Comparison of ENCODE assay signal across 9 mouse cellular contexts in the genomic region with DNA sequence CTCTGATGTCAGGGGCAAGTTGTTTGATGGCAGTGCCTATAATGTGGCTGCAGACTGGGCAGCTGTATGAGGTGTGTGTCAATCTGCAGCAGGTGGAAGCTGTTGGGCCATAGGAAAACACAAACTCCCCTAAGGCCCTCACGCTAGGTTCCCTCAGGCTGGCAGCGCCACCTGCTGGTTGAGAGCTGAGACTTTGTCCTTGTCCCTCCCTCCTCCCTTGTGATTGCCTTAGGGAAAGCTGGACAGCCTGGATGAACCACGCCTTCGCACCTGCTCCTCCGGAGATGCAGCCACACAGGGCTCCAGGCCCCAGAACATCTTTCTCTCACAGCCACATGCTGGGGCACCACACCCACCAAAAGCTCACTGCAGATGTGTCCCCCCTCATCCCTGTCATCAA. TPM values are rescaled to one million over a fixed set of nuclear protein-coding genes. Genes with fewer than 3 reads are reported as not detected.
DNase-seq lines count a peak whose midpoint lies in the region; ATAC-seq lines count a peak whose summit lies in the region.
"Had no signal": no experiment of that assay in that cellular context is flagged by ENCODE, and none has a peak within 500 bp of the region (broad histone marks: within the 10 kb centered on the region; RNA-seq: fewer than 3 reads in every experiment).

No protein-coding gene starts in this region.

- intact Hi-C loops in heart, postnatal 14 days (cut with DNase I) = no loop called here

- no peaks in the 10 kb centered on the region for H3K36me3 ChIP-seq in heart, embryonic 11.5 days (ENCODE audit: control insufficient read depth, insufficient read depth, low read length)
- no peaks in the 10 kb centered on the region for H3K36me3 ChIP-seq in midbrain, embryonic 13.5 days
- H3K36me3 ChIP-seq in stomach, embryonic 15.5 days = no peaks in the 10 kb centered on the region
- H3K36me3 ChIP-seq: limb, embryonic 13.5 days had no signal

- no peak for ATAC-seq in heart, embryonic 11.5 days (replicated peaks; ENCODE audit: insufficient number of reproducible peaks, low FRiP score, low TSS enrichment)
- 0 out of 2 replicates have a peak, but pooled peaks have one; percentile 2 for ATAC-seq in midbrain, embryonic 13.5 days
- 0 out of 2 replicates have a peak, but pooled peaks have one; percentile 10 for ATAC-seq in stomach, embryonic 15.5 days (ENCODE audit: insufficient read depth, low FRiP score, low read depth)

- no peaks in the 10 kb centered on the region for H3K9me3 ChIP-seq in heart, embryonic 11.5 days (replicated peaks; ENCODE audit: control insufficient read depth, low read length)
- H3K9me3 ChIP-seq in midbrain, embryonic 13.5 days = no peaks in the 10 kb centered on the region
- H3K9me3 ChIP-seq in stomach, embryonic 15.5 days = no peaks in the 10 kb centered on the region
- H3K9me3 ChIP-seq: limb, embryonic 13.5 days had no signal

- H3K27me3 ChIP-seq in heart, embryonic 11.5 days (ENCODE audit: control insufficient read depth, insufficient read depth, low read length) = peaks cover 44% of the 10 kb centered on the region
- H3K27me3 ChIP-seq in midbrain, embryonic 13.5 days = peaks cover 16% of the 10 kb centered on the region
- peaks cover 37% of the 10 kb centered on the region for H3K27me3 ChIP-seq in stomach, embryonic 15.5 days (replicated peaks)

- peaks cover 16% of the 10 kb centered on the region; the same call in 1 of the 2 replicates for H3K4me1 ChIP-seq in heart, embryonic 11.5 days (ENCODE audit: control insufficient read depth, insufficient read depth, low read length)
- peaks cover 54% of the 10 kb centered on the region for H3K4me1 ChIP-seq in midbrain, embryonic 13.5 days (replicated peaks)
- H3K4me1 ChIP-seq in stomach, embryonic 15.5 days = peaks cover 16% of the 10 kb centered on the region

- H3K4me3 ChIP-seq in heart, embryonic 11.5 days (ENCODE audit: low read depth, low read length) = no peak overlapping the region
- H3K4me3 ChIP-seq in midbrain, embryonic 13.5 days (replicated peaks) = no peak overlapping the region
- H3K4me3 ChIP-seq in stomach, embryonic 15.5 days (replicated peaks) = no peak overlapping the region
- H3K4me3 ChIP-seq: limb, embryonic 13.5 days had no signal

- 12% methylated on average over 5 of the region's 5 CpGs for WGBS in heart, embryonic 11.5 days (ENCODE audit: insufficient replicate concordance)
- WGBS in midbrain, embryonic 13.5 days = 4% methylated on average over 5 of the region's 5 CpGs
- 1% methylated on average over 5 of the region's 5 CpGs for WGBS in stomach, embryonic 15.5 days

- no peak overlapping the region for H3K4me2 ChIP-seq in heart, embryonic 11.5 days
- no peak overlapping the region for H3K4me2 ChIP-seq in midbrain, embryonic 13.5 days (replicated peaks)
- H3K4me2 ChIP-seq in stomach, embryonic 15.5 days = no peak overlapping the region
- H3K4me2 ChIP-seq: limb, embryonic 13.5 days had no signal

- no peak overlapping the region for H3K9ac ChIP-seq in heart, embryonic 11.5 days (ENCODE audit: low read depth, low read length)
- H3K9ac ChIP-seq in midbrain, embryonic 13.5 days (replicated peaks) = no peak overlapping the region
- H3K9ac ChIP-seq in stomach, embryonic 15.5 days = no peak overlapping the region
- H3K9ac ChIP-seq: limb, embryonic 13.5 days had no signal

- no peak overlapping the region for H3K27ac ChIP-seq in heart, embryonic 11.5 days (ENCODE audit: low read depth, low read length)
- H3K27ac ChIP-seq in midbrain, embryonic 13.5 days = peak overlapping the region; percentile 45
- H3K27ac ChIP-seq in stomach, embryonic 15.5 days = no peak overlapping the region
- H3K27ac ChIP-seq: limb, embryonic 13.5 days had no signal

- DNase-seq in heart, adult 18-20 months = peak; percentile 20 to 72
- DNase-seq in adrenal gland, adult 8-10 months = peak; percentile 36
- peak; percentile 92 for DNase-seq in embryo, embryonic 10.5 days (ENCODE audit: low spot score)
- DNase-seq in heart, postnatal 14 days = peak; percentile 67 to 81
- DNase-seq in layer of hippocampus, postnatal 36 days = peak; percentile 68 to 73

RNA-seq across cellular contexts. Expression of a gene that starts 3.5 kb away (rescaled TPM):
- total RNA-seq in heart, adult 18-20 months (2021) = 1 to 10 TPM in 1 of 2 experiments, under 1 TPM in 1; 0.62 to 1.1 TPM
- polyA plus RNA-seq in heart, embryonic 11.5 days (2014; fragmentation: Nextera tagmentation; extraction: Ambion mirVana) = 5.0 and 6.2 TPM in 2 replicates
- 1 to 10 TPM; 3.0 to 6.9 (median 3.5) TPM for total RNA-seq in adrenal gland, adult 8-10 months (2022)
- under 1 TPM; 0.17 to 0.24 TPM for total RNA-seq in heart, postnatal 14 days (2021)
- total RNA-seq in layer of hippocampus, postnatal 36 days (2021) = 100 to 1,000 TPM; 608 to 622 TPM
- polyA plus RNA-seq in midbrain, embryonic 13.5 days (2015; fragmentation: Nextera tagmentation; extraction: Ambion mirVana) = 341 and 349 TPM in 2 replicates
- 10.2 and 12.4 TPM in 2 replicates for polyA plus RNA-seq in stomach, embryonic 15.5 days (2015; fragmentation: Nextera tagmentation; extraction: Ambion mirVana)

RNA-seq across cellular contexts. Expression of a gene that starts 19.0 kb away (rescaled TPM):
- total RNA-seq in heart, adult 18-20 months (2021) = not detected
- not detected in 2 replicates for polyA plus RNA-seq in heart, embryonic 11.5 days (2014; fragmentation: Nextera tagmentation; extraction: Ambion mirVana)
- total RNA-seq in adrenal gland, adult 8-10 months (2022) = under 1 TPM; 0.35 to 0.62 (median 0.39) TPM
- total RNA-seq in heart, postnatal 14 days (2021) = not detected
- total RNA-seq in layer of hippocampus, postnatal 36 days (2021) = 100 to 1,000 TPM in 1 of 2 experiments, 10 to 100 TPM in 1; 98.3 to 115 TPM
- 9.6 and 9.7 TPM in 2 replicates for polyA plus RNA-seq in midbrain, embryonic 13.5 days (2015; fragmentation: Nextera tagmentation; extraction: Ambion mirVana)
- polyA plus RNA-seq in stomach, embryonic 15.5 days (2015; fragmentation: Nextera tagmentation; extraction: Ambion mirVana) = 0.08 TPM in 1 of 2 replicates, not detected in the other
- polyA plus RNA-seq: limb, embryonic 13.5 days had no signal

RNA-seq across cellular contexts. Expression of a gene that starts 26.7 kb away (rescaled TPM):
- total RNA-seq in heart, adult 18-20 months (2021) = under 1 TPM; 0.42 to 0.46 TPM
- polyA plus RNA-seq in heart, embryonic 11.5 days (2014; fragmentation: Nextera tagmentation; extraction: Ambion mirVana) = 59.7 and 67.3 TPM in 2 replicates
- total RNA-seq in adrenal gland, adult 8-10 months (2022) = 1 to 10 TPM in 3 of 4 experiments, under 1 TPM in 1; 0.87 to 3.8 (median 1.8) TPM
- total RNA-seq in heart, postnatal 14 days (2021) = 1 to 10 TPM; 1.9 to 3.2 TPM
- total RNA-seq in layer of hippocampus, postnatal 36 days (2021) = 1 to 10 TPM; 2.7 to 4.0 TPM
- polyA plus RNA-seq in midbrain, embryonic 13.5 days (2015; fragmentation: Nextera tagmentation; extraction: Ambion mirVana) = 28.6 and 30.4 TPM in 2 replicates
- polyA plus RNA-seq in stomach, embryonic 15.5 days (2015; fragmentation: Nextera tagmentation; extraction: Ambion mirVana) = 51.0 and 57.6 TPM in 2 replicates

RNA-seq across cellular contexts. Expression of a gene that starts 27.6 kb away (rescaled TPM):
- total RNA-seq in heart, adult 18-20 months (2021) = not detected
- polyA plus RNA-seq in heart, embryonic 11.5 days (2014; fragmentation: Nextera tagmentation; extraction: Ambion mirVana) = 0.40 and 0.56 TPM in 2 replicates
- not detected for total RNA-seq in adrenal gland, adult 8-10 months (2022)
- total RNA-seq in heart, postnatal 14 days (2021) = not detected
- total RNA-seq in layer of hippocampus, postnatal 36 days (2021) = not detected
- not detected in 2 replicates for polyA plus RNA-seq in midbrain, embryonic 13.5 days (2015; fragmentation: Nextera tagmentation; extraction: Ambion mirVana)
- 0.12 and 0.15 TPM in 2 replicates for polyA plus RNA-seq in stomach, embryonic 15.5 days (2015; fragmentation: Nextera tagmentation; extraction: Ambion mirVana)
- polyA plus RNA-seq: limb, embryonic 13.5 days had no signal

RNA-seq across cellular contexts. Expression of a gene that starts 47.0 kb away (rescaled TPM):
- 1 to 10 TPM in 1 of 2 experiments, under 1 TPM in 1; 0.35 to 2.2 TPM for total RNA-seq in heart, adult 18-20 months (2021)
- 0.29 TPM in 1 of 2 replicates, not detected in the other for polyA plus RNA-seq in heart, embryonic 11.5 days (2014; fragmentation: Nextera tagmentation; extraction: Ambion mirVana)
- total RNA-seq in adrenal gland, adult 8-10 months (2022) = under 1 TPM in 2 of 4 experiments, not detected in 2; 0.45 to 0.92 TPM
- total RNA-seq in heart, postnatal 14 days (2021) = under 1 TPM; 0.24 TPM
- under 1 TPM; 0.30 to 0.62 TPM for total RNA-seq in layer of hippocampus, postnatal 36 days (2021)
- polyA plus RNA-seq in midbrain, embryonic 13.5 days (2015; fragmentation: Nextera tagmentation; extraction: Ambion mirVana) = not detected in 2 replicates
- polyA plus RNA-seq in stomach, embryonic 15.5 days (2015; fragmentation: Nextera tagmentation; extraction: Ambion mirVana) = 0.06 and 0.13 TPM in 2 replicates

Comparison
In these comparisons a context has a peak if more than half of its experiments do, and no peak if none do; other contexts are left out.
1. DNase-seq: peak in every context shown above with its lines; median percentile 92 in embryo, embryonic 10.5 days; 74 in heart, postnatal 14 days; 70 in layer of hippocampus, postnatal 36 days; 46 in heart, adult 18-20 months; 36 in adrenal gland, adult 8-10 months.
2. RNA of a gene that starts 3.5 kb away (total RNA-seq): 608 to 622 TPM in layer of hippocampus, postnatal 36 days; 3.0 to 6.9 TPM in adrenal gland, adult 8-10 months, 0.62 to 1.1 TPM in heart, adult 18-20 months and 0.17 to 0.24 TPM in heart, postnatal 14 days; every median in the first group is over 10 times any median in the second.
3. RNA of a gene that starts 19.0 kb away (total RNA-seq): 98.3 to 115 TPM in layer of hippocampus, postnatal 36 days; 0.35 to 0.62 TPM in adrenal gland, adult 8-10 months, not detected in heart, adult 18-20 months and not detected in heart, postnatal 14 days; every median in the first group is over 10 times any median in the second.